Mouse (Mus musculus): ENCODE results near the gene Zfp609.

The Zfp609 gene

DNA sequence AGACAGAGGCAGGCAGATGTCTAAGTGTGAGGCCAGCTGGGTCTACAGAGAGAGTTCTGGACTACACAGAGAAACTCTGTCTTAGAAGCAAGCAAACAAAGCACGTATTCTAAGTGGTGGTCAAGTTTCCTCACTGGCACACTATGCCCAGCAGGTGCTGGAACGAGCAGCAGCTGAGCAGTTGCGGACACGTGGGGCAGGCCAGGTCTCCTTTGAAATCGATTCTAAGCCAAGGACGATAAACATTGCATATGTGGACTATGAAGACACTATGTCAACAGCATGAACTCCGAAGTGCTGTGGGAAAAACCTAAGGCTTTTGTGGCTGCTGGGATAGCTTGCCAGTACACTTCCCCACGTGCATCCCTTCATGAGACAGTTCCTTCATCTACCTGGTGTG lies 67.4 kb downstream of the Zfp609 start:
- no peak for DNase-seq (ENCODE audit: low spot score)

DNA sequence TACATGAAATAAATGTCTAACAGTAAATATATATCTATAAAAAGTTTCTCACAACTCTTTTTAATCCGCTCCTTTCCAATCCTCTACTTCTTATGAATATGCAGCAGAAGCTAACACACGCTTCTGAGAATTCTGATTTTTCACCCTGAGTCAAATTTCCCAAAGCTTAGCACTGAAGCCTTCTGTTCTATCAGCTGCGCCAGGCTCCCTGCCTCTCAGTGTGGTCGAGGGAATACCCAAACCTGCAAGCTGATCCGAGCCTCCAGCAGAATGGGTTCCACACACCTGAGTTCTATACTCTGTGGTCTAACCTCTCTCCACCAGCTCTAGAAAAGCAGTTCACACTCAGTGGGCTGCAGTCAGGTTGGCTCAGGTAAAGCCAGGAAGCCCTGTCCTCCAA lies 68.1 kb downstream of the Zfp609 start:
- no peak for DNase-seq (ENCODE audit: low spot score)

DNA sequence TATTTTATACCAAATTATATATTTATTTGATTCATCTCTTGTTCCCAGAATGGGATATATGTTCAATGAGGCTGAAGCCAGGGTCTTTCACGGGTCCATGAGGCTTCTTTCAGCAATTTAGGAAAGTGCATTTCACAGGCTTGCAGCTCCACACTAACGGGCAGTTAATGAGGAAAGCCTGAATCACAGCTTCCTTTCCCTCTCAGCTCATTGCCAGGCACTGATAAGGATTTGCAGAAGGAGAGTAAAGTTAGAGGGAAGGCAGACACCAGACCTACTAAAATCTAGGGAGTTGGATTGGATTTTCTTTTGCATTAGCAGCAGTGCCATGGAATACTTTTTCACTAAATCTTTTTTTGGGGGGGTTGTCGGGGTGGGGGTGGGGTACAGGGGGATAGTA lies 69.5 kb downstream of the Zfp609 start:
- DNase-seq (ENCODE audit: low spot score), result no peak

DNA sequence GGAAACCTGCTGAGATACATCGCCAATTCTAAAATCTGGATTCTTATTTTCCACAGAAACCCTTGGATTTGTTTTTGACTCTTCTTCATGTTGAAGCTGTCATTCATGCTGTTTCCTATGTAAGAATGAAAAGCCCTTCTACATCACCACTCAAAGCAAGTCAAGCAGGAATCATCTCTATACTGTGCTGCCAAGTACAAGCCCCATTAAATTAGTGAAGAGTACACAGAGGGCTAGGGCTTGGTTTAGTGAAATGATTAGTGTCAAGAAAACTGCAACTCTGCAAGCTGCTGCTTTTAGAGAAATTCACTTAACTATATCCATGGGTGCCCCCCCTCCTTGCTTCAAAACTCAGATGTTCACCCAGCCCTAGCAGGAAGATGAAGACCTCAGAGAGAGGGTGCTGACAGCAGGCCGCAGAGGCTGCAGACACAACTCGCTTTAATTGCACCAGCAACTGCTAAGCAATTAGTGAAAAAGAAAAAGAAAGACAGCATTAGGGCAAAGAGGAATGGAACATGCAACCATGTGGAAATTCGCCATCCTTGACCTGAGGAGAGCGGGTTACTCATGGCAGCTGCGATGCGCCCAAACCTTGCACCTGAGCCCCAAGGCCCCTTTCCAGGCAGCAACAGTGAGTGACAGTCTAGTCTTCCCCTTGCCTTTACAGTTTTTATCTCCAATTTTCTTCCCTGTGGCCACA lies 71.5 kb downstream of the Zfp609 start:
- peak; percentile 59 for DNase-seq (ENCODE audit: low spot score)

DNA sequence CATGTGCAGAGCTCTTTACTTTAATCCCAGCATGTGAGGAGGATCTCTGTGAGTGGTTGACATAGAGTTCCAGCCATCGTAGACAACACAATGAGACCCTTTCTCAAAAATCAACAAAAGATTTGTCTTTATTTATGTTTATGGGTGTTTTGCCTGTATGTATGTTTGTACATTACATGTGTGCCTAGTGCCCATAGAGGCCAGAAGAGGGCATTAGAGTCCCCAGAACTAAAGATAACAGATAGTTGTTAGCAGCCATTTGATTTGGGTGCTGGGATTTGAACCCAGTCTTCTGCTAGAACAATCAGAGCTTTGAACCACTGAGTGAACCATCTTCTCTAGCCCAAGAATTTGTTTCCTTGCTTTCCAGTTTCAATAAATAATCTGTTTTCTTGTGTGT lies 72.2 kb downstream of the Zfp609 start:
- no peak for DNase-seq (ENCODE audit: low spot score)

DNA sequence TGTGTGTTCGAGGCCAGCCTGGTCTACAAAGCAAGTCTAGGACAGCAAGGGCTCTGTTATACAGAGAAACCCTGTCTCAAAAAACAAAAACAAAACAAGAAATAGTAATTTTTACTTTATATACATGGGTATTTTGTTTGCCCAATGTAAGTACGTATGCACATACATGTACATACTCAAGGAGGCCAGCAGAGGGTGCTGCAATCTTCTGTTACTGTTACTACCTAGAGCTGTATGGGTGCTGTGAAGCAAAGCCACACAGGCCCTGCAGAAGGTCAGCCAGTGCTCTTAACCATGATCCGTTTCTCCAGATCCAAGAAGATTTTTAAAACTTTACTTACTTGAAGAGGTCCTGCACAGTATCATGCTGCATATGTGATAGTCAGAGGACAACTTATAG lies 74.7 kb downstream of the Zfp609 start:
- DNase-seq (ENCODE audit: low spot score), result no peak

DNA sequence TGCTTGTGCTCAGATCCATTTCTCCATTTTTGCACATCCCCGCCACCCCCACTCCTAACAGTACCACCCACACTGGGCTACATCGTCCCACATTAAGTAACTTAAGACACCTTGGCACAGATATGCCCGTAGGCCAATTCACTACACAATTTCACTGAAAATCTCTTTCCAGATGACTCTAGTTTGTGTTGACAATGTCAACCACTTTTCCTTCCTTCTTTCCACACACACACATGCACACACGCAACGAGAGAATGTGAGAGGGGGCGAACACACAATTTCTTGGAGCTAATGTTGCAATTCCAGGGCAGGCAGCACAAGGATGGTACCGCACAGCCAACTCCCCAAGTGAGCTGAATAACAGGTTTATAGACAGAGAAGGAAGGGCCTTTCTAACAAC lies 75.5 kb downstream of the Zfp609 start:
- no peak for DNase-seq (ENCODE audit: low spot score)

DNA sequence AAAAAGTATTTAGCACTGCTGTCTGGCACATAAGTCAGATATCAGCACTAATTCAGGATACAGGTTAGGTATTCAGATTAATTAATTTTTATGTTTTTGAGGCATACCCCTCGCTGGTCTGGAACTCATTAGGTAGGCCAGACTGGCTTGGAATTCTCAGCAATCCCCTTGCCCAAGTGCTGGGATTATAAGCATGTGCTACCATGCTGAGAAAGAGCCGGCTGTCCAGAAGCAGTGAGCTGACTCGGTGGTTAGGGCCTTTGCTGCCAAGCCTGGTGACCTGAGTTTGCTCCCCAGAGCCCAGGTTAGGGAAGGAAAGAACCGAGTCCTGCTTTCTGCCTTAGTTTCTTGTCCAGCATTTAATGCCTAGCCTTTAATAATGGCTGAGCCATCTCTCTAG lies 79.3 kb downstream of the Zfp609 start:
- peak; percentile 16 for DNase-seq (ENCODE audit: low spot score)

DNA sequence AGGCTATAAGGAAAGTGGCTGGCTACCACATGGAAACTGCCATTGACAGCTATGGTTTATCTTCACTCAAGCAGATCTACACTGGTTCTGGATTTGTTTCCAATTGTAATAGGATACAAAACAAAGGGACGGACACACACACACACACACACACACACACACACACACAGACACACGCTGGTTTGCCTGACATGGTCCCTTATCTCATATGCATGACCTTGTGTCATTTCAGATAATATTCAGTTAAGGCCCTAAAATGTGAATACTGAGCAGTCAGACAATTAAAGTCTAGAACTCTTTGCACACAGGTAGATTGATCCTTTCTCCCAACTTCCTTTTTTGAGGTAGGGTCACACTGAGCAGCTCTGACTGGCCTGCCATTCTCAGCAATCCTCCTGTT lies 80.9 kb downstream of the Zfp609 start:
- DNase-seq (ENCODE audit: low spot score), result no peak

DNA sequence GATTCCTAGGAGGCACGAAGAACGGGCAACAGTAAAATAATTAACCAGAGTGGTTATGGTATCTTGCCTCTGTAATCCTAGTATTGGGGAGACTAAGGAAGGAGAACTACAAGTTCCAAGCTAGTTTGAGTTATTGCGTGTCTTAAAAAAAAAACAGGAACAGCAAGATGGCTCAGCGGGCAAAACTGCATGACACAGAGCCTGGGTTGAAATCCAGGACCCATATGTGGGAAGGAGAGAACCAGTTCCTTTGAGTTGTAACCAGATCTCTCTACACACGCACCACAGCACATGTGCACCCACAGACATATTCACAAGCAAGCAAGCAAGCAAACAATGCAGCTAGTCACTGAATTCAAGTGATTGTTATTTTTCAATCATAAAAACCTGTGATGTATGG lies 81.9 kb downstream of the Zfp609 start:
- DNase-seq (ENCODE audit: low spot score), result no peak

DNA sequence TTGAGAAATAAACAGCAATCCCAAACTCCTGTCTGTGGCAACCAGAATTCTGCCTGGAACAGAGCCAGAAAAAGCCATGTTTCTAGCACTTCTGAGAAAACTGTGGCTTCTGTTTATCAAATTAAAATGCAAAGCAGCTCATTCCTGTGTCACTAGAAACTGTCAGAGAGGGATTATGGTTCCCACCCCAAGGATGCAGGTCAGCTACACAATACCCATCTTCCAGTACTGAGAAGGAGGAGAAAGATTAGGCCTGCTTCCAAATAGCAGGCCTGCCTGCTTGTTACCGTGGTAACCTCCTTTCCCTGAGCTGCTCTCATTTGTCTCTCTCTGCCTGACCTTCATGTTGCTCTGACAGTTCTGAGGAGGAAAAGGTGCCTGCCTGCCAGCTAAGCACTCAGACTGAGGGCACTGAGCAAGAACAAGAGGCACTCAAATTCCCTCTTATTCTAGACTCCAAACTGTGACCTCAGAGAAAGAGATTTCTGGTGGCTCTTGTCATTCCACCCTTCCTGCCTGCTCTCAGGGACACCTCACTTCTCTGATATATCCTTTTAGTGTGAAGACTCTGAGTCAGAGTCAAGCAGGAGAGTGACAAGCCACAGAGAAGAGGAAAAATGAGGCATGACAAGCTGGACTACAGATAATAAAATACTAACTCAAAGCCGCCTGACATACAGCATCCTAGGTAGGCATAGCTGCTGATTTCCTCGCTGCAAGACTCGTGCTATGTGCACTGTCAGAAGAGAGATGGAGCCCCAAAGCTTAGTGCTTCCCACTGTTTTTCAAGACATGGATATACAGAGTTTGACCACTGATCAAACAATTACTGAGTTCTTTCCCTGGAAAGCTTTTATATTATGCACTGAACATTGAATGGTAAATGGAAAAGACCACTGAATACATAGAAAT lies 82.9 kb downstream of the Zfp609 start:
- peak; percentile 49 for DNase-seq (ENCODE audit: low spot score)

DNA sequence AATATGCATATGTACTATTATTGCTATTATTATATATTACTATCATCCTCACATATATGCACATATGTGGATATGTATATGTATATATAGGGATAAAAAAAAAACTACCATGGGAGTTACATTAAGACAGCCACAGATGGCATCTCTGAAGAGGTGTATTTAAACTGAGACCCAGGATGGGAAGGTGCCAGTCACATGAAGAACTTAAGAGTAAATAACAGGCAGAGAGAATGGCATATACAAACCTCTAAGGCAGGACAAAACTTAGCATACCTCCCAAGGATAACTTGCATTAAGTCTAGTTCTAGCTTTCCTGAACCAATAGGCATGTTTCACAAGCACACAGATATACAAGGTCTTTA lies 83.6 kb downstream of the Zfp609 start:
- DNase-seq (ENCODE audit: low spot score), result no peak

DNA sequence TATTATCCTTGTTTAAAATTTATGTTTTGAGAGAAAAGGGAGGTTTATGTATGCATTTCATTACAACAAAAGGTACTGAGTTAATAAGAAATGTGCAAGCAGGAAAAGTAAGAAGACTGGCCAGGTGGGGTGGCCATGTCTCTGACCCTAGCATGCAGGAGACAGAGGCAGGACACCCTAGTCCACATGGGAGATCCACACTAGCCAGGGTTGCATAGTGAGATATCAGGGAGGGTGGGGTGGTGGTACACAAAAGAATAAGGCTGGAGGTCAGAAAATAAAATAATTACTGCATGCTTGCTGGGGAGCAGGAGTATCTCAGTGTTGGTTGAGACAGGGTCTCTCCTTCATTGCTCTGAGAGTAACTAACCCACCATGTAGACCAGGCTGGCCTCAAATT lies 84.0 kb downstream of the Zfp609 start:
- no peak for DNase-seq (ENCODE audit: low spot score)

DNA sequence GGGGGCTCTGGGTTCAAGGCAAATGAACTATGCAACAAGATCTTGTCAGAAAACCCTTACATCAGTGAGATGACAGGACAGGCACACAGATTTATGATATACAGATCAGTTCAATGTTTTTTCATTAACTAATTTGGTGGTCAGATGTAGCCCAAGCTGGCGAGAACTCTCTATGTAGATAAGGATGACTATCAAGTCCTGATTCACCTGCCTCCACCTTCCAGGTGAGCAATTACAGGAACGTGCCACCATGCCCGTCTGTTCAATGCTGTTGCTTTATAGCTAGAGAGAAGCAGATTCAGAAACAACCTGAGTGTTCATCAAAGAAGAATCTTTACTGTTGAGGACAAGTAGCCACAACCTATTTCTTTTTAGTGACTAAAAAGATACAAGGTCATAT lies 84.6 kb downstream of the Zfp609 start:
- DNase-seq (ENCODE audit: low spot score), result no peak

DNA sequence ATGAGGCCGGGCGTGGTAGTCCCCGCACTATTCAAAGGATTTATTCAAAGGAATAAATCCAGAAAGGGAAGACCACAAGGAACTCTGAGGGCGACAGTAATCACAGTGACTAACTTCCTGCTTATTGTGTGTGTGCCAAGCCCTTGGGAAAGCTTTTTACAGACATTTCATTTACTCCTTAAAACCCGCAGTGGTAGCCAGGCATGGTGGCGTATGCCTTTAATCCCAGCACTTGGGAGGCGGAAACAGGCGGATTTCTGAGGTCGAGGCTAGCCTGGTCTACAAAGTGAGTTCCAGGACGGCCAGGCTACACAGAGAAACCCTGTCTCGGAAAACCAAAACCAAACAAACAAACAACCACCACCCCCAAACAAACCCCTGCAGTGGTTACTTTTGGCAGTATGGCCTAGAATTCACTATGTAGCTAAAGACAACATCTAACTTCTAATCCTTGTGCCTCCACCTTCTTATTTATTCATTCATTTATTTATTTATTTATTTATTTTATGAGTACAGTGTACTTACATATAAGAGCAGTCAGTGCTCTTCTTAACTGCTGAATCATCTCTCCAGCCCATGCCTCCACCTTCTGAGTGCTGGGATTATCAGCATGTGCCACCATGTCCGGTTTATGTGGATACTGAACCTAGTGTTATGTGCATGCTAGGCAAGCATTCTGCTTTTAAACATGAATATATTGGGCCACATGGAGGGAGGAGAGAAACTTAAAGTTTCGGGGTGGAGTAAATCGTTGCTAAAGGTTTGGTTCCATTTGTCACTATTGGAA lies 86.1 kb downstream of the Zfp609 start:
- no peak for DNase-seq (ENCODE audit: low spot score)

DNA sequence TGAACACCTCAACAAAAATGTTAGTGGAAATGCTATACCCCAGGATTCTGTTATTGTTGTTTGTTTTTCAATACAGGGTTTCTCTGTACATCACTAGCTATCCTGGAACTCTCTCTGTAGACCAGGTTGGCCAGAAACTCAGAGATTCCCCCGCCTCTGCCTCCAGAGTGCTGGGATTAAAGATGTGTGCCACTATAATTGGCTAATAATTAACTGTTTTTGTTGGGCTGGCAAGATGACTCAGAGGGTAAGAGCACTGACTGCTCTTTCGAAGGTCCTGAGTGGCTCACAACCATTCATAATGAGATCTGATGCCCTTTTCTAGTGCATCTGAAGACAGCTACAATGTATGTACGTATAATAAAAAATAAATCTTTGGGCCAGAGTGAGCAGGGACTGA lies 92.4 kb downstream of the Zfp609 start:
- DNase-seq (ENCODE audit: low spot score), result no peak

DNA sequence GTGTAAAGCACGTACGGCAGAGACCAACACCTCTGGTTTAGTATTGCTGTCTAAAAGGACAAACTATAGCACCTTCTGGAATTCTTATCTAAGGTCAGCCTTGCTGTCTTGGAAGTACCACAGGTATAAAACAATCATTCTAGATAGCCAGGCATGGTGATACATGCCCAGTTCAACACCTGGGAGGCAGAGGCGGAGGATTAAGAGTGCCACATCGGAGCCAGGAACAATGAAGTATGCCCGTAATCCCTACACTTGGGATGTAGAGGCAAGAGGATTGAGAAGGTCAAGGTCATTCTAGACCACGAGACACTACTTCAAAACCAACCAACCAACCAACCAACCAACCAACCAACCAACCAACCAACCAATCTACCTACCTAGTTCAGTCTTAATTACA lies 98.8 kb downstream of the Zfp609 start:
- DNase-seq (ENCODE audit: low spot score), result no peak

DNA sequence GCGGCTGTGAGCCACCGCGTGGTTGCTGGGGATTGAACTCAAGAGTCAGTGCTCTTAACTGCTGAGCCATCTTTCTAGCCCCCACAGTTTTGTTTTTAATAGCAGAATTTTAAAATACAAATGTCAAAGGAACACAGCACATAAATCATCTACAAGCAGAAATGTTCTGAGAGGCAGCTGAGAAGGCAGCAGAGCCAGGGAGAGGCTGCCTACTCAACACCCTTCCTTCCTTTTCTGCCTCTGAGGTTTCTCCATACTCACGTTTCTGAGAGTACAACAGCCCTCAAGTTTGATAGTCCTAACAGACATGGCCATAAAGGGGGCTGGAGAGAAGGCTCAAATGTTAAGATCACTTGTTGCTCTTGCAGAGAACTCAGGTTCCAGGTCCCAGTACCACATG lies 99.9 kb downstream of the Zfp609 start:
- DNase-seq (ENCODE audit: low spot score), result no peak

DNA sequence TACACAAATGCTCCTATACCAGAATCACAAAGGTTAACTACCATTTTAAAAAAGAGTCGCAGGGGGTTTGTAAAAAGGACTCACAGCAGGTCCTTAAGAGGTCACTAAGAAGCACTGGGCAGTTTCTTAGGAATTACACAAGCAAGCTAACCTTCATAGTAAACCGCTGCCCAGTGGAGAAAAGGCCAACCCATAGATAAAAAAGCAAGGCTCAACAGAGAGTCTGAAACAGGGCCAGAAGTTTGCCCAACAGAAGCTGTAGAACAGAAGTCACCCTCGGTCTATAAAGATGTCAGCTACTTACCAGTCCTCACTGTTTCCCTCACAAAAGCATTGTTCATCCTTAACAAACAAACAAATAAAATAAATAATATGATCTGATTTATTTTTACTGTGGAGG lies 100.9 kb downstream of the Zfp609 start:
- no peak for DNase-seq (ENCODE audit: low spot score)

DNA sequence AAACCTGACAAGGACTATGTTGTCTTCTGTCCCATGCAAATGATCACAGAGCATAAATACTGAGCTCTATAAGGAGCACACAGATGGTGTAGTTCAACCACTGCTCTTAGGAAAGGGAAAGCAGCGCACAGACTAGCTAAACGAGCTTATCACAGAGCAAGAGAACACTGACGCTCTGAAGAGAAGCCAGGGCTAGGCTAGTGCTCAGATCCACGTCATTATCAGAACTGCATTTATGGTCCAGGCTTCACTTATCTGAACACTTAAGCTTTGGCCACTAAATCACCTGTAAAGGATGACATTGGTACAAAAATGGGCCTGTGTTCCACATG lies 102.1 kb downstream of the Zfp609 start:
- DNase-seq (ENCODE audit: low spot score), result no peak

DNA sequence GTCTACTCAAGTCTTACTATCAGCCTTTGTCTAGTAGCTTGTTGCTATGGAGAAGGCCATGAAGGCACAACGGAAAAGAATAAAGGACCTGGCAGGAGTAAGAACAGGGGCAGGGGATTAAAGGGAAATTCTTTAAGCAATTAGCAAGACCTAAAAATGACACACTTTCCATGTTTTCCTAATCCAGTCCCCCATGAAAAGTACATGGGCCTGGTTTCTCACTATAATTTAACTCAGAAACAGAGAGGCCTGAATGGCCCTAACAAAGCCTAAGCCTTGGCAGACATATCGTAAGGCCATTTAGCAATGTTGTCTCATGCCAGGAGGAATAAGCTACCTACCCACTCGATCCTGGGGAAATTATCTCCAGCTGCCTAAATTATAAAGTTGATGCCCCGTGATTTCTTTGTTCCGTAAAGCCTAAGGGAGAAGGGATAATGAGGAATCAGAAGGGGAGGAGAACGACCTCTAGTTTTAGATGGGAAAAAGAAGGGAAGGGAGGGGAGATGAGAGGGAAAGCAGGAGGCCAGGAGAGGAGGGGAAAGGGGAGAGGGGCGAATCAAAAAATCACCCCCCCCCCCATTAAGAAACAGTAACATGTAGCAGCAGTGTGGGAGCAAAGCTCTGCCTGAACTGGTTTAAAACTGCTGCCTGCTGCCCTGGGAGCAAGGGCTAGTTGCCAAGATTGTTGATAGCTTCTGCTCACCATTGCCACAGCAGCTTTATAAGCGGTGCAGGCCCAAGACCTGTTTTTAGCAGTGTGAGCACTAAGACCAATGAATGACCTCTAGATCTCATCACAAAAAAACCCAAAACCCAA lies 102.7 kb downstream of the Zfp609 start:
- peak; percentile 42 for DNase-seq (ENCODE audit: low spot score)

DNA sequence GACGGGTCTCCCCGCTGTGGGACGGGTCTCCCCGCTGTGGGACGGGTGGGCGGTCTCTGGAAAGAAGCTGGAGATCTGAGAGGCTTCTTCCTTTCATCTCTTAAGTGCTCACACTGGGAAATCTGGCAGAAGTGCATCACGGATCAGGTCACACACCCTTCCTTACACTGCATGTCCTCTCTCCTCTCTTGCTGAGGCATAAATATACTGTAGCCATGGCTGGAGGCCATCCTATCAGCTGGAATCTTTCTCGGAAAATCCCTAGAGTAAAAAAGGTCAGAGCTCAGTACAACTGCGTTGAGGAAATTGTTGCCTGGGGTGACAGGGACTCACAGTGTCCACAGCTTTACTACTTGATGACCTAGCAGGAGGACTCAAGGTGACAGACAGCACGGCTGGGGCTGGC lies 106.2 kb downstream of the Zfp609 start:
- peak; percentile 19 for DNase-seq (ENCODE audit: low spot score)
